In the genomic region with DNA sequence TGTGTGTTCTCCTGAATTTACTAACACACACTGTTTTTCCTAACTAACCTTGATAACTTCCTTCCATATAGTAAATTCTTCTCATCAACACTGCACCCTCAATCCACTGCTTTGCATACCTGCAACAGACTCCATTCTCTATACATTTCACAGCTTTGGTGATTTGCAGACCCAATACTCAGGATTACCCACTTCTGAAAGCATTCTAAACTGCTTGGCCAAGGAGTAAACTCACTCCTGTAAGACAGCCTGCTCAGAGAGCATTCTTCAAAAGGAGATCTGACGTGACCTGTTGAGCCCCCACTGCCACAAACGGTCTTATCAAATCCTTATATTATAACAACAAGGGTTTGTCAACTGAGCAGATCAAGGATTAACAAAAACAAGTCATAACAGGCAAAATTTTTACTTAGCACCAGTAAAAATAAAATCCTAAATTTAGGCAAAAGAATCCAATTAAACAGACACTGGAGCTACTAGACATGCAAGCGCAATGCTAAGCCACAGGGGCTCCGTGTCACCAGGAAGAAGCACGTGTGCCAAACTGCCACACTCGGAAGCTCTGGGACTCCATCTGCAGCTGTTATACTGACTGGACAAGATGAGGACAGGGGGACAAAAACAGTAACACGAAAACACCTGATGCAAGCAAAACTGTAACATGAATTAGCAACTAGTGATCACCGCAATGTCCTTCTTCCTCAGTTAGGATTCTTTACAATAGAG, we compare ENCODE assay signal across 10 mouse cellular contexts. TPM values are rescaled to one million over a fixed set of nuclear protein-coding genes. Genes with fewer than 3 reads are reported as not detected.
DNase-seq lines count a peak whose midpoint lies in the region; ATAC-seq and TF ChIP-seq lines count a peak whose summit lies in the region.
"Had no signal": no experiment of that assay in that cellular context is flagged by ENCODE, and none has a peak within 500 bp of the region (broad histone marks: within the 10 kb centered on the region; RNA-seq: fewer than 3 reads in every experiment).

No protein-coding gene starts in this region.

- ATAC-seq in heart, embryonic 12.5 days (ENCODE audit: insufficient number of reproducible peaks, low FRiP score): no peak
- peak; percentile 49 for ATAC-seq in midbrain, embryonic 15.5 days (replicated peaks)
- ATAC-seq in intestine, embryonic 16.5 days: no peak

- H3K4me1 ChIP-seq in heart, embryonic 12.5 days (replicated peaks): no peaks in the 10 kb centered on the region
- peaks cover 21% of the 10 kb centered on the region for H3K4me1 ChIP-seq in hindbrain, embryonic 10.5 days (replicated peaks)
- H3K4me1 ChIP-seq in midbrain, embryonic 15.5 days: peaks cover 19% of the 10 kb centered on the region
- H3K4me1 ChIP-seq in lung, adult 2 months (ENCODE audit: control insufficient read depth, insufficient read depth, low read length): no peaks in the 10 kb centered on the region
- H3K4me1 ChIP-seq in intestine, embryonic 16.5 days (ENCODE audit: control insufficient read depth, insufficient read depth, low read length): no peaks in the 10 kb centered on the region
- H3K4me1 ChIP-seq: heart, embryonic 15.5 days had no signal

- no peak overlapping the region for H3K4me2 ChIP-seq in heart, embryonic 12.5 days
- H3K4me2 ChIP-seq in midbrain, embryonic 15.5 days: no peak overlapping the region
- no peak overlapping the region for H3K4me2 ChIP-seq in intestine, embryonic 16.5 days (ENCODE audit: low read depth, low read length)
- H3K4me2 ChIP-seq: heart, embryonic 15.5 days; kidney, embryonic 15.5 days had no signal

- no peaks in the 10 kb centered on the region for H3K36me3 ChIP-seq in heart, embryonic 12.5 days
- H3K36me3 ChIP-seq in hindbrain, embryonic 10.5 days: no peaks in the 10 kb centered on the region
- no peaks in the 10 kb centered on the region for H3K36me3 ChIP-seq in midbrain, embryonic 15.5 days (replicated peaks)
- H3K36me3 ChIP-seq in intestine, embryonic 16.5 days (ENCODE audit: control insufficient read depth, insufficient read depth, low read length): no peaks in the 10 kb centered on the region
- H3K36me3 ChIP-seq: heart, embryonic 15.5 days; kidney, embryonic 15.5 days had no signal

- no peak overlapping the region for H3K9ac ChIP-seq in heart, embryonic 12.5 days
- H3K9ac ChIP-seq in midbrain, embryonic 15.5 days: no peak overlapping the region
- no peak overlapping the region for H3K9ac ChIP-seq in intestine, embryonic 16.5 days (ENCODE audit: low read depth, low read length)
- H3K9ac ChIP-seq: heart, embryonic 15.5 days; kidney, embryonic 15.5 days had no signal

- no peak for TF ChIP-seq CTCF in lung, adult 2 months (IDR thresholded peaks at IDR 0.05; ENCODE audit: insufficient read depth, low read length)

- H3K4me3 ChIP-seq in heart, embryonic 12.5 days: no peak overlapping the region
- no peak overlapping the region for H3K4me3 ChIP-seq in hindbrain, embryonic 10.5 days
- no peak overlapping the region for H3K4me3 ChIP-seq in midbrain, embryonic 15.5 days
- no peak overlapping the region for H3K4me3 ChIP-seq in lung, adult 2 months (replicated peaks; ENCODE audit: extremely low read depth, low read depth, low read length)
- no peak overlapping the region for H3K4me3 ChIP-seq in intestine, embryonic 16.5 days (ENCODE audit: low read length)
- H3K4me3 ChIP-seq: heart, embryonic 15.5 days; kidney, embryonic 15.5 days had no signal

- H3K27me3 ChIP-seq in heart, embryonic 12.5 days (replicated peaks): no peaks in the 10 kb centered on the region
- H3K27me3 ChIP-seq in hindbrain, embryonic 10.5 days (ENCODE audit: insufficient read depth, poor library complexity, severe bottlenecking): no peaks in the 10 kb centered on the region
- H3K27me3 ChIP-seq in midbrain, embryonic 15.5 days (replicated peaks): no peaks in the 10 kb centered on the region
- H3K27me3 ChIP-seq in intestine, embryonic 16.5 days (replicated peaks; ENCODE audit: control insufficient read depth, insufficient read depth, low read length): no peaks in the 10 kb centered on the region
- H3K27me3 ChIP-seq: heart, embryonic 15.5 days; kidney, embryonic 15.5 days had no signal

- WGBS in heart, embryonic 12.5 days: 74% methylated on average over 8 of the region's 8 CpGs
- 63% methylated on average over 8 of the region's 8 CpGs for WGBS in hindbrain, embryonic 10.5 days
- 38% methylated on average over 8 of the region's 8 CpGs for WGBS in midbrain, embryonic 15.5 days
- 69% methylated on average over 8 of the region's 8 CpGs for WGBS in lung, adult 2 months
- 78% methylated on average over 8 of the region's 8 CpGs for WGBS in intestine, embryonic 16.5 days

- peak; percentile 35 for DNase-seq in heart, adult 11 months
- peak; percentile 42 for DNase-seq in cerebellum, adult 9-11 months
- no peak for DNase-seq in hindbrain, embryonic 10.5 days (ENCODE audit: low spot score)
- no peak for DNase-seq in lung, adult 2 months
- no peak for DNase-seq in layer of hippocampus, adult 11-12 months (ENCODE audit: low spot score)

- H3K27ac ChIP-seq in heart, embryonic 12.5 days (ENCODE audit: poor library complexity, severe bottlenecking): no peak overlapping the region
- H3K27ac ChIP-seq in hindbrain, embryonic 10.5 days: peak overlapping the region; percentile 50; the same call in 1 of the 2 replicates
- H3K27ac ChIP-seq in midbrain, embryonic 15.5 days: peak overlapping the region; percentile 40
- no peak overlapping the region for H3K27ac ChIP-seq in intestine, embryonic 16.5 days (ENCODE audit: low read length)
- H3K27ac ChIP-seq: heart, embryonic 15.5 days; kidney, embryonic 15.5 days had no signal

- no peak for TF ChIP-seq POLR2A in lung, adult 2 months (IDR thresholded peaks at IDR 0.05; ENCODE audit: borderline replicate concordance, extremely low read depth, low read depth, low read length)

- H3K9me3 ChIP-seq in heart, embryonic 12.5 days (replicated peaks): no peaks in the 10 kb centered on the region
- no peaks in the 10 kb centered on the region for H3K9me3 ChIP-seq in hindbrain, embryonic 10.5 days
- H3K9me3 ChIP-seq in midbrain, embryonic 15.5 days: no peaks in the 10 kb centered on the region
- no peaks in the 10 kb centered on the region for H3K9me3 ChIP-seq in intestine, embryonic 16.5 days (ENCODE audit: control insufficient read depth, low read length)
- H3K9me3 ChIP-seq: heart, embryonic 15.5 days; kidney, embryonic 15.5 days had no signal

RNA-seq across cellular contexts. Expression of a gene that starts 44.4 kb away (rescaled TPM):
- 24.4 and 25.5 TPM in 2 replicates for polyA plus RNA-seq in heart, embryonic 12.5 days (2016; fragmentation: Nextera tagmentation; extraction: Ambion mirVana)
- 9.8 and 10.8 TPM in 2 replicates for polyA plus RNA-seq in hindbrain, embryonic 10.5 days (2016; fragmentation: Nextera tagmentation; extraction: Ambion mirVana)
- polyA plus RNA-seq in midbrain, embryonic 15.5 days (2015; fragmentation: Nextera tagmentation; extraction: Ambion mirVana): 13.6 and 13.8 TPM in 2 replicates
- 1.5 and 2.8 TPM in 2 replicates for polyA plus RNA-seq in lung, adult 2 months (2012; rRNA removed)
- 16.8 and 17.4 TPM in 2 replicates for polyA plus RNA-seq in intestine, embryonic 16.5 days (2015; fragmentation: Nextera tagmentation; extraction: Ambion mirVana)

Comparison
In these comparisons a context has a peak if more than half of its experiments do, and no peak if none do; other contexts are left out.
1. DNase-seq: peak in heart, adult 11 months (single experiment) and cerebellum, adult 9-11 months (single experiment); none in hindbrain, embryonic 10.5 days (single experiment), lung, adult 2 months (single experiment) and layer of hippocampus, adult 11-12 months (single experiment).
2. H3K27ac ChIP-seq: peak in hindbrain, embryonic 10.5 days (single experiment) and midbrain, embryonic 15.5 days (single experiment); none in heart, embryonic 12.5 days (single experiment) and intestine, embryonic 16.5 days (single experiment).